In genomic region chr6:120665415-120665815, GRCm38 (mm10) we compare ENCODE assay signal across 8 mouse cellular contexts. TPM values are rescaled to one million over a fixed set of nuclear protein-coding genes. Genes with fewer than 3 reads are reported as not detected.
A peak's percentile ranks its signal among the peaks of the same experiment; 100 is the strongest.
DNase-seq lines count a peak whose midpoint lies in the region; ATAC-seq and TF ChIP-seq lines count a peak whose summit lies in the region.

No protein-coding gene starts in this region.

- no peak for TF ChIP-seq EP300 in lung, postnatal 0 days (IDR thresholded peaks at IDR 0.05)

- peak overlapping the region; percentile 72 for H3K9ac ChIP-seq in forebrain, embryonic 15.5 days (replicated peaks)
- peak overlapping the region; percentile 82 for H3K9ac ChIP-seq in lung, postnatal 0 days (replicated peaks; ENCODE audit: low read depth)

- H3K4me1 ChIP-seq in forebrain, embryonic 15.5 days = peaks cover 16% of the 10 kb centered on the region
- 0 out of 2 replicates have a peak, but pooled peaks cover 2% of the 10 kb centered on the region for H3K4me1 ChIP-seq in lung, postnatal 0 days (ENCODE audit: insufficient read depth, low read depth, low read length)

- ATAC-seq in forebrain, embryonic 15.5 days (replicated peaks) = peak; percentile 66
- ATAC-seq in lung, postnatal 0 days = peak; percentile 75

- WGBS in forebrain, embryonic 15.5 days = under 1% methylated on average over 21 of the region's 21 CpGs
- 0% methylated on average over 21 of the region's 21 CpGs for WGBS in lung, postnatal 0 days

- no peaks in the 10 kb centered on the region for H3K27me3 ChIP-seq in forebrain, embryonic 15.5 days
- H3K27me3 ChIP-seq in lung, postnatal 0 days (replicated peaks; ENCODE audit: insufficient read depth, low read length) = no peaks in the 10 kb centered on the region

- no peaks in the 10 kb centered on the region for H3K36me3 ChIP-seq in forebrain, embryonic 15.5 days
- no peaks in the 10 kb centered on the region for H3K36me3 ChIP-seq in lung, postnatal 0 days (ENCODE audit: insufficient read depth, low read length)

- peak overlapping the region; percentile 96 for H3K4me3 ChIP-seq in forebrain, embryonic 15.5 days
- peak overlapping the region; percentile 78 for H3K4me3 ChIP-seq in lung, postnatal 0 days (ENCODE audit: low read depth, low read length)

- DNase-seq in MEL-GATA-1-ER (ENCODE audit: extremely low read depth, low read depth) = peak; percentile 58
- DNase-seq in cerebellum, adult 18-20 months = peak; percentile 67 to 69
- DNase-seq in heart, postnatal 36 days = peak; percentile 63 to 76
- DNase-seq in layer of hippocampus, adult 8-10 months (ENCODE audit: low spot score in 2 of 2) = peak; percentile 18 to 23
- peak; percentile 86 for DNase-seq in lung, postnatal 0 days (ENCODE audit: low spot score)
- peak; percentile 81 for DNase-seq in retina, embryonic 14.5 days (ENCODE audit: low spot score)
- peak; percentile 52 for DNase-seq in urinary bladder, adult 2 months (ENCODE audit: low spot score)

- H3K9me3 ChIP-seq in forebrain, embryonic 15.5 days = no peaks in the 10 kb centered on the region
- H3K9me3 ChIP-seq in lung, postnatal 0 days (ENCODE audit: low read length) = no peaks in the 10 kb centered on the region

- intact Hi-C loops in heart, postnatal 36 days (cut with DNase I) = loop anchor here (2.0 to 5.0 kb wide), 4 partner anchors 17 to 127 kb away; no protein-coding TSS in a partner anchor

- H3K4me2 ChIP-seq in forebrain, embryonic 15.5 days (replicated peaks) = peak overlapping the region; percentile 95
- H3K4me2 ChIP-seq in lung, postnatal 0 days (replicated peaks; ENCODE audit: low read depth, low read length) = peak overlapping the region; percentile 95

- no peak for TF ChIP-seq CTCF in lung, postnatal 0 days (IDR thresholded peaks at IDR 0.05)

- peak overlapping the region; percentile 98 for H3K27ac ChIP-seq in forebrain, embryonic 15.5 days (replicated peaks)
- H3K27ac ChIP-seq in lung, postnatal 0 days (ENCODE audit: low read length) = peak overlapping the region; percentile 98

RNA-seq across cellular contexts. Expression of gene Cecr2, which starts 0.8 kb away (rescaled TPM):
- polyA plus RNA-seq in forebrain, embryonic 15.5 days (2015; fragmentation: Nextera tagmentation; extraction: Ambion mirVana) = 5.7 and 7.1 TPM in 2 replicates
- 10 to 100 TPM; 16.4 to 20.3 TPM for total RNA-seq in heart, postnatal 36 days (2021)
- total RNA-seq in layer of hippocampus, adult 8-10 months (2022) = 10 to 100 TPM in 3 of 4 experiments, 1 to 10 TPM in 1; 7.7 to 15.9 (median 13.5) TPM
- 3.4 and 3.9 TPM in 2 replicates for polyA plus RNA-seq in lung, postnatal 0 days (2015; fragmentation: Nextera tagmentation; extraction: Ambion mirVana)
- 2.7 and 3.3 TPM in 2 replicates for polyA plus RNA-seq in urinary bladder, adult 2 months (2012; rRNA removed)

Comparison
In these comparisons a context has a peak if more than half of its experiments do, and no peak if none do; other contexts are left out.
1. Peak in every context shown above with its lines: DNase-seq, ATAC-seq, H3K4me3 ChIP-seq and H3K27ac ChIP-seq.
2. DNase-seq: peak in every context shown above with its lines; median percentile 86 in lung, postnatal 0 days; 81 in retina, embryonic 14.5 days; 70 in heart, postnatal 36 days; 68 in cerebellum, adult 18-20 months; 58 in MEL-GATA-1-ER; 52 in urinary bladder, adult 2 months; 20 in layer of hippocampus, adult 8-10 months.